Mouse (Mus musculus) MEL (cell line): ENCODE measurements at regions not wholly inside any gene's neighbourhood (a gene's known extent, or its start where the extent isn't known, plus 50 kb on each side); places are given as distances from the start of the nearest gene placed in this dataset.
"Not testable (repeated sequence)": the region's sequence is repeated elsewhere in the genome, so short reads cannot be mapped to it uniquely, and the experiment has no call there.

Experiments used
- BHLHE40 ChIP-seq: IDR thresholded peaks from 2 replicates; pipeline ENCODE4 v1.6.1; 2012; ENCODE audit warnings: low read depth, mild to moderate bottlenecking, inconsistent platforms, low read length, improper control_type of control experiment, borderline replicate concordance
- CHD1 ChIP-seq: IDR thresholded peaks from 2 replicates; pipeline ENCODE4 v1.6.1; 2012; ENCODE audit warnings: low read depth, mild to moderate bottlenecking, inconsistent platforms, low read length, improper control_type of control experiment
- CTCF ChIP-seq, 3 experiments: IDR thresholded peaks in 2 of 3; conservative IDR thresholded peaks in 1 of 3; 2 replicates each; pipeline ENCODE4 v1.5.1; 2011 to 2012; ENCODE audit warnings: low read length in 3 of 3, low read depth in 2 of 3, mild to moderate bottlenecking in 2 of 3, improper control_type of control experiment in 1 of 3, inconsistent platforms in 1 of 3, mixed read lengths in 1 of 3, moderate library complexity in 1 of 3; ENCODE audit not compliant: control insufficient read depth in 1 of 3, insufficient read depth in 1 of 3, poor library complexity in 1 of 3, severe bottlenecking in 1 of 3
- E2F4 ChIP-seq: IDR thresholded peaks from 2 replicates; pipeline ENCODE4 v1.6.1; 2011; ENCODE audit warnings: low read depth, low read length, improper control_type of control experiment, borderline replicate concordance
- EP300 ChIP-seq, 2 experiments: IDR thresholded peaks; 2 replicates each; pipeline ENCODE4 v1.6.1; 2011; ENCODE audit warnings: improper control_type of control experiment in 2 of 2, low read length in 2 of 2, low read depth in 1 of 2, mild to moderate bottlenecking in 1 of 2
- ETS1 ChIP-seq: IDR thresholded peaks from 2 replicates; pipeline ENCODE4 v1.6.1; 2012; ENCODE audit warnings: low read depth, mild to moderate bottlenecking, inconsistent platforms, low read length, improper control_type of control experiment, moderate library complexity
- GATA1 ChIP-seq: IDR thresholded peaks from 2 replicates; pipeline ENCODE4 v1.6.1; 2011; ENCODE audit warnings: low read depth, low read length, improper control_type of control experiment
- HCFC1 ChIP-seq: IDR thresholded peaks from 2 replicates; pipeline ENCODE4 v1.6.1; 2012; ENCODE audit warnings: low read depth, mild to moderate bottlenecking, inconsistent platforms, low read length, improper control_type of control experiment, moderate library complexity
- JUND ChIP-seq: IDR thresholded peaks from 2 replicates; pipeline ENCODE4 v1.6.1; 2011; ENCODE audit warnings: low read depth, mild to moderate bottlenecking, improper control_type of control experiment, low read length
- MAFK ChIP-seq: IDR thresholded peaks from 2 replicates; pipeline ENCODE4 v1.6.1; 2011; ENCODE audit warnings: low read depth, mild to moderate bottlenecking, low read length, improper control_type of control experiment, borderline replicate concordance
- POLR2A ChIP-seq, 2 experiments: IDR thresholded peaks; 2 replicates each; pipeline ENCODE4 v1.6.1; 2011 to 2012; ENCODE audit warnings: low read length in 2 of 2, mild to moderate bottlenecking in 2 of 2, control low read depth in 1 of 2, improper control_type of control experiment in 1 of 2, low read depth in 1 of 2, moderate library complexity in 1 of 2; ENCODE audit not compliant: control insufficient read depth in 1 of 2, insufficient read depth in 1 of 2, poor library complexity in 1 of 2
- POLR2AphosphoS5 ChIP-seq: IDR thresholded peaks from 2 replicates; pipeline ENCODE4 v1.6.1; 2012; ENCODE audit warnings: low read depth, borderline replicate concordance, mild to moderate bottlenecking, inconsistent platforms, low read length, moderate library complexity, mixed read lengths
- SIN3A ChIP-seq: IDR thresholded peaks from 2 replicates; pipeline ENCODE4 v1.6.1; 2012; ENCODE audit warnings: low read length, improper control_type of control experiment, inconsistent platforms
- UBTF ChIP-seq: IDR thresholded peaks from 2 replicates; pipeline ENCODE4 v1.6.1; 2012; ENCODE audit warnings: low read depth, mild to moderate bottlenecking, inconsistent platforms, low read length, improper control_type of control experiment, moderate library complexity, borderline replicate concordance; ENCODE audit not compliant: insufficient read depth

DNA sequence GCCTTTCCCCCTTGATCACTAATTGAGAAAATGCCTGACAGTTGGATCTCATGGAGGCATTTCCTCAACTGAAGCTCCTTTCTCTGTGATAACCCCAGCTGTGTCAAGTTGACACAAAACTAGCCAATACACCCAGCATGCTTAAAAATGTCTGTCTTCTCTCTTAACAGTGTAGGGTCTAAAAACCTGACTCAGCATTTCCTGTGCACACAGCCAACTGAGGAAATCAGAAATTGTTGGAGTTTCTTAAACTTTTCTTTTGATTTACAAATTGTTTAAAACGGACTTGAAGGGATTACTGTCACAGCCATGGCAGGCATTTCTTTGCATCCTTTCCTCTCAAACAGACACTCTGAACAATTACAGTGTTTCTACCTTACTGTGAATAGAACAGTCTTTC, 655.0 kb upstream of the Intu start:
- TF ChIP-seq GATA1; BHLHE40; POLR2A (IDR thresholded peaks at IDR 0.05; ENCODE audit: control insufficient read depth in 1 of 2, insufficient read depth in 1 of 2, low read depth in 1 of 2, low read length in 2 of 2, poor library complexity in 1 of 2); UBTF; SIN3A; CTCF (IDR thresholded peaks at IDR 0.05 in 2 of 3, conservative IDR thresholded peaks at IDR 0.05 in 1 of 3; ENCODE audit: control insufficient read depth in 1 of 3, insufficient read depth in 1 of 3, low read depth in 2 of 3, low read length in 3 of 3, poor library complexity in 1 of 3, severe bottlenecking in 1 of 3); ETS1; EP300 (IDR thresholded peaks at IDR 0.05; ENCODE audit: low read depth in 1 of 2, low read length in 2 of 2); HCFC1; POLR2AphosphoS5; CHD1; JUND; MAFK; E2F4: not testable (repeated sequence)
